Mouse (Mus musculus) heart, adult 8-10 months (tissue): ENCODE measurements around the gene Gm8356. TPM values are rescaled to one million over a fixed set of nuclear protein-coding genes. Genes with fewer than 3 reads are reported as not detected.
"Not testable (repeated sequence)": the region's sequence is repeated elsewhere in the genome, so short reads cannot be mapped to it uniquely, and the experiment has no call there.

Experiments
- DNase-seq: peaks from one replicate; pipeline ENCODE4 v3.0.0; 2022; ENCODE audit warnings: low spot score
- total RNA-seq, 4 experiments: library from RNA; stranded (reverse); gene quantifications; 2 replicates each; pipeline ENCODE4 v1.2.4; 2022

The Gm8356 gene
- total RNA-seq, result not detected

DNA sequence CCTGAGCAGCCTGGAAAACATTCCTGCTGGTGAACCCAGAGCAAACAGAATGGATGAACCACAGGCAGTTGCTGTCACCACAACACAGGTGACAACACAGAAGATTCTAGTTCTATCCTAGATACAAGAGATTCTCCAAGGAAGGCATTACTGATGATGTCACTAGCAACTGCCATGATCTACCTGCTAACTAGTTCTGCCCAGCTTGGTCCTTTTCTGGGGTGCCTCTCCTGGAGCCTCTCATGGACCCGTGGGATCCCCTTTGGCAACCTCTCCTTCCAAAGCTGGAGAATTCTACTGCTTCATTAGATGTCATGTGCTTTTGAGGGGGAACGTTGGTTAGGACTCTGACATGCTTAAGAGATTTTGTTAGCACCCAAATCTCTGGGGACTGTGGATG is at the start of gene Gm8356:
Gm8356 (minus strand) TSS at position 101 of the 400 bp plus-strand sequence.
- DNase-seq, result not testable (repeated sequence)

DNA sequence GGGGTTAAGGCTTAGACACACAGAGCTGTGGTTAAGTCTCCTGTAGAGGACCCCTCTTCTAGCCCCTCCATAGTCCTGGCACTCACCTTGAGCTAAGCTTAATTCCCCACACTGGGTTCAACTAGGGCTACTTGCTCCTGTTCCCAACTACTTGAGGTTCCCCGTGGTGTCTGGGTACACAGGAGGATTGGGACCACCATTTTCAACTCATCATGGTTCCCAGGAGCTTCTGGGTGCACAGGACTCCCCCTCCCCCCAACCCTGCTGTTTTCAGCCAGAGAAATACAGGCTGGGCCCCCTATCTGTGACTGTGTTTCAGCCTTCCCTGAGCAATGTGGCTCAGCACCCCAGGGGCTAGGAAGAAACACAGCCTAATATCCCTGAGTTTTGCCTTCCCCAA is 50.8 kb downstream of the Gm8356 start:
- DNase-seq, result not testable (repeated sequence)

DNA sequence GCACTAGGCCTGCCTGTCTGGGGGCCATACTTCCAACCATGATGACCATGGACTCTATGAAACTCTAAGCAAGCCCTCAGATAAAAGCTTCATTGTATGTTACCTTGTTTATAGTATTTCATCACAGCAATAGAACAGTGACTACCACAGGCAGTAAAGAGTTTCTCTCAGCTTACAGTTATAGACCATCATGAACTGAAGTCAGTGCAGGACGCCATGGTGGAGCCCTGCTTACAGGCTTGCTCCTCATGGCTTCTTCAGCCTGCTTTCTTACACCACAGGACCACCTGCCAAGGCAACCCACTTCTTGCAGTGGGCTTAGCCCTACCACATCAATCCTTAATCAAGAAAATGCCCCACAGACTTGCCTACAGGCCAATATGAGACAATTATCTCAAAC is 51.5 kb downstream of the Gm8356 start:
- not testable (repeated sequence) for DNase-seq

DNA sequence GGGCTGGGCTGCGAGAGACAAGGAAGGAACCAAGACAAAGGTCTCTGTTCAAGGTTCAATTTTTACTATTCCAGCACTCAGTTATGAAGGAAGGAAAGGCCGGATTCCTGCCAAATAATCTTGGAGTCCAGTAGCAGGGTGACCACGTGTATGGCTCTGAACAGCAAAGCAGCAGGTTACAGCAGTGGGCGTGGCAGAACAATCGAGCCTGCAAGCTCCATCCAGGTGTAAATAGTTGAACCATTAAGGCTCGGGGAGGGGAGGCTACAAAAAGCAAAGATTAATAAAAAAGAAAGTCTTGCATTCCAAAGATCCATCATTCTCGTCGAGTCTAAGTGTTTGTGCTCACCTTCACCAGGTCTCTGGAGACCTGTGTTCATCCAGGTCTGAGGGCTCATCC is 55.0 kb downstream of the Gm8356 start:
- DNase-seq, result not testable (repeated sequence)

Other genes with a start within 250 kb of the Gm8356 start
- gene Gm21103, start 232.4 kb downstream of the Gm8356 start, total RNA-seq, result not detected
- not detected for gene Gm3618, start 193.6 kb downstream of the Gm8356 start, total RNA-seq
- gene Gm16440, start 147.0 kb downstream of the Gm8356 start, total RNA-seq, result not detected
- gene Gm3591, start 124.8 kb downstream of the Gm8356 start, total RNA-seq, result under 1 TPM in 2 of 4 experiments, not detected in 2; 0.44 to 0.47 TPM
- gene Gm3594, start 92.7 kb downstream of the Gm8356 start, total RNA-seq, result not detected
- gene Gm3629, start 53.3 kb upstream of the Gm8356 start, total RNA-seq, result not detected
- gene Gm3460, start 85.1 kb upstream of the Gm8356 start, total RNA-seq, result not detected
- gene Gm10251, start 146.9 kb upstream of the Gm8356 start, total RNA-seq, result not detected
- gene Gm8050, start 183.0 kb upstream of the Gm8356 start, total RNA-seq, result not detected
- gene Gm3636, start 205.0 kb upstream of the Gm8356 start, total RNA-seq, result 1 to 10 TPM in 1 of 4 experiments, under 1 TPM in 1, not detected in 2; 0.60 to 1.0 TPM
- under 1 TPM in 1 of 4 experiments, not detected in 3; 0.29 TPM for gene Gm8362, start 237.1 kb upstream of the Gm8356 start, total RNA-seq